ENCODE assay signal across 10 mouse cellular contexts in genomic region chr19:11165172-11165571, GRCm38 (mm10). TPM values are rescaled to one million over a fixed set of nuclear protein-coding genes. Genes with fewer than 3 reads are reported as not detected.
DNase-seq lines count a peak whose midpoint lies in the region; ATAC-seq and TF ChIP-seq lines count a peak whose summit lies in the region.
"Had no signal": no experiment of that assay in that cellular context is flagged by ENCODE, and none has a peak within 500 bp of the region (broad histone marks: within the 10 kb centered on the region; RNA-seq: fewer than 3 reads in every experiment).

Gene 1700025F22Rik, minus strand, starts transcription at chr19:11165320.

- no peaks in the 10 kb centered on the region for H3K36me3 ChIP-seq in kidney, embryonic 16.5 days (ENCODE audit: insufficient read depth, low read length)
- H3K36me3 ChIP-seq in lung, embryonic 14.5 days (ENCODE audit: insufficient read depth) = no peaks in the 10 kb centered on the region
- no peaks in the 10 kb centered on the region for H3K36me3 ChIP-seq in stomach, postnatal 0 days (ENCODE audit: control insufficient read depth, insufficient read depth, low read length)
- H3K36me3 ChIP-seq: heart, embryonic 13.5 days; liver, embryonic 13.5 days had no signal

- no peak within 1 kb of the TSS for H3K9ac ChIP-seq in kidney, embryonic 16.5 days (replicated peaks; ENCODE audit: low read length)
- no peak within 1 kb of the TSS for H3K9ac ChIP-seq in lung, embryonic 14.5 days
- H3K9ac ChIP-seq in stomach, postnatal 0 days (ENCODE audit: low read length) = no peak within 1 kb of the TSS
- H3K9ac ChIP-seq: heart, embryonic 13.5 days; liver, embryonic 13.5 days had no signal

- no peak within 1 kb of the TSS for H3K4me3 ChIP-seq in kidney, embryonic 16.5 days (ENCODE audit: low read length)
- no peak within 1 kb of the TSS for H3K4me3 ChIP-seq in lung, embryonic 14.5 days (ENCODE audit: low read depth, low read length)
- no peak within 1 kb of the TSS for H3K4me3 ChIP-seq in stomach, postnatal 0 days (ENCODE audit: low read depth, low read length)
- H3K4me3 ChIP-seq: heart, embryonic 13.5 days; liver, embryonic 13.5 days had no signal

- H3K4me1 ChIP-seq in kidney, embryonic 16.5 days (ENCODE audit: insufficient read depth, low read length) = no peaks in the 10 kb centered on the region
- H3K4me1 ChIP-seq in lung, embryonic 14.5 days (ENCODE audit: insufficient read depth) = no peaks in the 10 kb centered on the region
- H3K4me1 ChIP-seq in stomach, postnatal 0 days (replicated peaks; ENCODE audit: control insufficient read depth, insufficient read depth) = no peaks in the 10 kb centered on the region
- H3K4me1 ChIP-seq: heart, embryonic 13.5 days; liver, embryonic 13.5 days had no signal

- DNase-seq in kidney, adult 18-20 months = peak; percentile 14
- DNase-seq in R1 (ENCODE audit: low read depth, low spot score) = peak; percentile 44
- peak; percentile 6 for DNase-seq in lung, embryonic 14.5 days
- peak; percentile 63 for DNase-seq in stomach, postnatal 0 days (ENCODE audit: low spot score)
- DNase-seq in cerebellum, adult 9-10 months = no peak
- DNase-seq in frontal cortex, postnatal 36 days (ENCODE audit: low spot score in 2 of 2) = no peak
- DNase-seq: liver, embryonic 13.5 days had no signal

- no peak within 1 kb of the TSS for H3K27ac ChIP-seq in kidney, embryonic 16.5 days (ENCODE audit: low read length)
- no peak within 1 kb of the TSS for H3K27ac ChIP-seq in lung, embryonic 14.5 days (ENCODE audit: low read depth)
- H3K27ac ChIP-seq in stomach, postnatal 0 days (replicated peaks) = no peak within 1 kb of the TSS
- H3K27ac ChIP-seq: heart, embryonic 13.5 days; liver, embryonic 13.5 days had no signal

- H3K4me2 ChIP-seq in kidney, embryonic 16.5 days (replicated peaks; ENCODE audit: low read depth, low read length) = no peak within 1 kb of the TSS
- H3K4me2 ChIP-seq in lung, embryonic 14.5 days = no peak within 1 kb of the TSS
- no peak within 1 kb of the TSS for H3K4me2 ChIP-seq in stomach, postnatal 0 days (replicated peaks; ENCODE audit: low read depth)
- H3K4me2 ChIP-seq: heart, embryonic 13.5 days; liver, embryonic 13.5 days had no signal

- no peaks in the 10 kb centered on the region for H3K9me3 ChIP-seq in kidney, embryonic 16.5 days (ENCODE audit: low read length)
- no peaks in the 10 kb centered on the region for H3K9me3 ChIP-seq in lung, embryonic 14.5 days (ENCODE audit: low read depth, low read length)
- no peaks in the 10 kb centered on the region for H3K9me3 ChIP-seq in stomach, postnatal 0 days (ENCODE audit: control insufficient read depth, low read length)
- H3K9me3 ChIP-seq: heart, embryonic 13.5 days; liver, embryonic 13.5 days had no signal

- ATAC-seq in kidney, embryonic 16.5 days (ENCODE audit: low FRiP score, low TSS enrichment) = no peak
- ATAC-seq in lung, embryonic 14.5 days (ENCODE audit: insufficient read depth) = no peak
- no peak for ATAC-seq in stomach, postnatal 0 days (ENCODE audit: low FRiP score, low TSS enrichment)
- ATAC-seq in inflammation-experienced regulatory T-cells, adult 6 months = no peak

- TF ChIP-seq EP300 in stomach, postnatal 0 days (optimal IDR thresholded peaks at IDR 0.05) = no peak

- 35% methylated on average over 10 of the region's 10 CpGs for WGBS in kidney, embryonic 16.5 days
- 28% methylated on average over 10 of the region's 10 CpGs for WGBS in lung, embryonic 14.5 days
- 33% methylated on average over 10 of the region's 10 CpGs for WGBS in stomach, postnatal 0 days

- no peaks in the 10 kb centered on the region for H3K27me3 ChIP-seq in kidney, embryonic 16.5 days (ENCODE audit: insufficient read depth, low read length)
- no peaks in the 10 kb centered on the region; the same call in 1 of the 2 replicates for H3K27me3 ChIP-seq in lung, embryonic 14.5 days (ENCODE audit: insufficient read depth, low read length)
- no peaks in the 10 kb centered on the region for H3K27me3 ChIP-seq in stomach, postnatal 0 days (ENCODE audit: control insufficient read depth, insufficient read depth, low read length)
- H3K27me3 ChIP-seq: heart, embryonic 13.5 days; liver, embryonic 13.5 days had no signal

- TF ChIP-seq CTCF in lung, embryonic 14.5 days (IDR thresholded peaks at IDR 0.05; ENCODE audit: low read depth) = peak; percentile 39
- peak; percentile 62 for TF ChIP-seq CTCF in stomach, postnatal 0 days (IDR thresholded peaks at IDR 0.05; ENCODE audit: low read depth)

RNA-seq across cellular contexts. Expression of gene 1700025F22Rik, which starts in this region (rescaled TPM):
- polyA plus RNA-seq in kidney, embryonic 16.5 days (2015; fragmentation: Nextera tagmentation; extraction: Ambion mirVana) = not detected in 2 replicates
- polyA plus RNA-seq in lung, embryonic 14.5 days (2014; fragmentation: Nextera tagmentation; extraction: Ambion mirVana) = not detected in 2 replicates
- polyA plus RNA-seq in stomach, postnatal 0 days (2015; fragmentation: Nextera tagmentation; extraction: Ambion mirVana) = not detected in 2 replicates
- not detected for polyA plus RNA-seq in inflammation-experienced regulatory T-cells, adult 6 months (2017; shearing (Covaris generic))
- polyA plus RNA-seq: heart, embryonic 13.5 days; liver, embryonic 13.5 days had no signal

Comparison
In these comparisons a context has a peak if more than half of its experiments do, and no peak if none do; other contexts are left out.
1. Peak in DNase-seq in lung, embryonic 14.5 days; RNA of the gene not detected or under 1 TPM.
2. Peak in DNase-seq in stomach, postnatal 0 days; RNA of the gene not detected or under 1 TPM.
3. DNase-seq: peak in kidney, adult 18-20 months (single experiment) and R1 (single experiment); none in cerebellum, adult 9-10 months (single experiment) and frontal cortex, postnatal 36 days (0 of 2).